Mouse (Mus musculus): ENCODE data around the gene Zfp638. TPM values are rescaled to one million over a fixed set of nuclear protein-coding genes. Genes with fewer than 3 reads are reported as not detected.
A peak's percentile ranks its signal among the peaks of the same experiment; 100 is the strongest.
"Not testable (repeated sequence)": the region's sequence is repeated elsewhere in the genome, so short reads cannot be mapped to it uniquely, and the experiment has no call there.

Gene Zfp638
- total RNA-seq, 2 experiments from 2014 or later, result 139 to 188 TPM

DNA sequence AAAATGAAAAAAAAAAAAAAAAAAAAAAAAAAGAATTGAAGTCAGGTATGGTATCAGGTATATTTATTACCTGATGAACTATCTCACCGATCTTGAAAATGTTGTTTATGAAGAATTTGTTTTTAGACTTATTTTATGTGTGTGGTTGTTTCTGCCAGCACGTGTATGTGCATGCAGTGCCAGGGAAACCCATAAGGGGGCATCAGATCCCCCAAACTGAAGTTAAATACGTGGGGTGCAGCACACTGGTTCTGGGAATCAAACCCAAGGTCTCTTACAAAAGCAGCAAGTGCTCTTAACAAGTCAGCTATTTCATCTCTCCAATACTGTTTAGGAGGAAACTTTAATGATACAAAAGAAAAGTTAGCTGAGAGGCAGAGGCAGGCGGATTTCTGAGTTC lies 137.4 kb downstream of the Zfp638 start:
- ATAC-seq (replicated peaks; ENCODE audit: low FRiP score, low TSS enrichment, poor library complexity, severe bottlenecking), result no peak

DNA sequence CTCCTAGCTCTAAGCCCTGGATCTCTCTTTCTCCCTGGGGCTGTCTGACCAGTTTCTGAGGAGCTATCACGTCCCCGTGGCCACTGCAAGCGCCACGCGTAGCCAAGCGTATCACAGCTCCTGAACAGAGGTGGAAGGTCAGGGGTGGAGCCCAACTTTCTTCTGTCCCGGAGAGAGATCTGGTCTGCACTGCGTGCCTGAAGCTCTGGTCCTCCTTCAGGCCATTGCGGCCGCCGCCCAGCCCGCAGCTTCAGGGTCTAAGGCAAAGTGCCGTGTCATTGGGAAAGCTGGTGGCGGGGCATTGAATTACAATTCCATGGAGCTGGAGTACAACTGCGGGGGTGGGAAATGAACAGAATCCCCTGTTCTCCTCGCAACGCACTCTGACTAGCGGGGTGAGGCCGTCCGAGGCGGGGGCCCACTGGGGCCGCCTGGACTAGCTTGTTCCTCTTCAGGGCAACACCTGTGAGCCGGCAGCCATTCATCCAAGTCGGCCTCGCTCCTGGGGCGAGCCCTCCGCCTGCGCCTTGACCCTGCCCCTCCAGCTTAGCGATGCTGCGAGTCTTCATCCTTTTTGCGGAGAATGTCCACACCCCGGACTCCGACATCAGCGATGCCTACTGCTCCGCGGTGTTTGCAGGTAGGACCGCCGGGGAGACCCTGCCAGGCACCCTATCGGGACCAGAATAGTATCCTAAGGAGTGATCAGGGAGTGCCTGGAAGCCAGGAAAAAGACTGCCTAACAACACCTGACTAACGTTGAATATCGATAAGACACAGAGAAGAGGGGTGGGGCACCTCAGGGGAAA lies 141.7 kb downstream of the Zfp638 start, which contains the start of gene Dysf:
Gene Dysf, plus strand, starts transcription at position 228 of the 809 bp plus-strand sequence.
- 0 out of 2 replicates have a peak, but pooled peaks have one; percentile 18 for ATAC-seq (replicated peaks; ENCODE audit: low FRiP score, low TSS enrichment, poor library complexity, severe bottlenecking)

DNA sequence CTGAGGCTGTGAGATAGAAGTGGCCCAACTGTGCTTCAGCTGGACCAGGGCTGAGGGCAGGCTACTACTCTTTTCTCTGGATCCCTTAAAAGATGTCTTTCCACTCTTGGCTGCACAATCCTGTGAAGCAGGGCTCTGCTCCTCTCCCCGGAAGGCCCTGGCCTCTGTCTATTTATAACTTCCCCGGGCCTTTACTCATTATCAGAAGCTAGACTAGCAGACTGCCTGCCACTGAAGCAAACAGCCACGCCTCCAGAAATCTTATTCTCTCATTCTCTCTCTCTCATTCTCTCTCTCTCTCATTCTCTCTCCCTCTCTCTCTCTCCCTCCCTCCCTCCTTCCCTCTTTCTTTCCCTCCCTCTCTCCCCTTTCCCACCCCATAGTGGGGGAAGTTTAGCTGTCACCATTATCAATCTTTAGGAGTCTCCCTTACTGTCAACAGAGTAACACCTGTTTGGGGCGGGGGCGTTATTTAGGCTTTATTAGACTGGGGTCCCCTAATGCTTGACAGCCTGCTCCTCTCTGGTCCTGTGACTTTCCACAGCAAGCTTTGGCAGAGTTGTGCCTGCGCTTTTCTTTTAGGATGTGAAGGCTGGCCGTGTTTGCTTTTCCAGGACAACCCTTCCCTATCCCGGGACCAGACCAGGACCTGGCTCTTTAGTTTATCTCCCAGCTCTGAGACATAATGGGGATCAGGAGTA lies 142.4 kb downstream of the Zfp638 start:
- no peak for ATAC-seq (replicated peaks; ENCODE audit: low FRiP score, low TSS enrichment, poor library complexity, severe bottlenecking)

DNA sequence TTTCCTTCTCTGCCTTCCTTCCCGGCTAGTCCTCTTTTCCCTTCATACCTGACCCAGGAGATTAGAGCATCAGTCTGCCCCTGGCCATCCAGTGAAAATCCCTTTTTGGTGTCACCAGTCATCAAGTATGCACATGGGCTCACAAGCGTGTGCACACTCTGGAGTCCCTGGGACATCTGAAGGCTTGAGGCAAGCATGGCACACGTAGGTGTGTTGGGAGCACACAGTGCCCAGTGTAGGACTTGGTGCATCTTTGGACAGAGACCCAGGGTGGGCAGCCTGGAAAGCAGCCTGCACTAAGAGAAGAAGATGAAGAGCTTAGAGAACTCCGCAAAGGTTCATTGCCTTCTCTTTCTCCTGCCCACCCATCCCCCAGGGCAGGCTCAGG lies 143.0 kb downstream of the Zfp638 start:
- ATAC-seq (replicated peaks; ENCODE audit: low FRiP score, low TSS enrichment, poor library complexity, severe bottlenecking), result no peak

DNA sequence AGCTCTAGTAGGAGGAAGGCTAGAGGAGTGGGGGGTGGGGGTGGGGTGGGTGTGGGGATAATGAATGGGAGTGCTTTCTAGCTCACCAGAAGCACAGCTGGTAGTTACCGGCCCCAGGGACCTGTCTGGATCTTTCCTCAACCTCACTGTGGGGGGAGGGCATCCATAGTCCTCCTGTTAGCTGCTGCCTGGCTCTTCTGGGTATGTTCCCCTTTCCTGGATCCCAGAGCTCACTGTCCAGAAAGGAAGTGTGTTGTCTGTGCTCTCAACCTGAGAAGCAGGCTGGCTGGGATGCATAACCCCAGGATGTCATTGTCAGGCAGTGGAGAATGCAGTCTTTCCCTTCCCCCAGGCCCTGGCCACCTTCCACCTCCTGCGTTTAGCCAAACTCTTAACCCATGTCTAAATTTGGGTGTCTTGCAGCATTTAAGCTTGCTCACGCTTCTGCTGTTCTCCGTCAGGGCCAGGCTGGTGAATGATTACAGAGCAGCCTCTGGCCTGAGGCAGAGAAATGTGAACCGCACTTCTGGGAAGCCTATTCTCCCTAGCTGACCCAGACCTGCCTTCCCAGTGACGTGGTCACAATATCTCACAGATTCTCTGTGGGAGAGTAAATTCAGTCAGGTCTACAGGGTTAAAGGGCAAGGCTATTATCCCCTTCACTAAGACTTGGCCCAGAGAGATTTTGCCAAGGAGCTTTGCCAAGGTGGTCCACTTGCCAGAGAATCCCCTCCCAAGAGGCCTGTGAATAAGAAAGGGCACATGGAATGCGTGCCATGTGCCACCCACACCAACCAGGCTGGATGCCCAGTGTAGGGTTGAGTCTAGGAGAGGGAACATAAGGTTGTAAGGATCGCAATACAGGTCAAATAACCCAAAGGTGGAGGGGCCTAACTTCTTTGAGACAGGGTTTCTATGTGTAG lies 143.7 kb downstream of the Zfp638 start:
- ATAC-seq (replicated peaks; ENCODE audit: low FRiP score, low TSS enrichment, poor library complexity, severe bottlenecking), result no peak

DNA sequence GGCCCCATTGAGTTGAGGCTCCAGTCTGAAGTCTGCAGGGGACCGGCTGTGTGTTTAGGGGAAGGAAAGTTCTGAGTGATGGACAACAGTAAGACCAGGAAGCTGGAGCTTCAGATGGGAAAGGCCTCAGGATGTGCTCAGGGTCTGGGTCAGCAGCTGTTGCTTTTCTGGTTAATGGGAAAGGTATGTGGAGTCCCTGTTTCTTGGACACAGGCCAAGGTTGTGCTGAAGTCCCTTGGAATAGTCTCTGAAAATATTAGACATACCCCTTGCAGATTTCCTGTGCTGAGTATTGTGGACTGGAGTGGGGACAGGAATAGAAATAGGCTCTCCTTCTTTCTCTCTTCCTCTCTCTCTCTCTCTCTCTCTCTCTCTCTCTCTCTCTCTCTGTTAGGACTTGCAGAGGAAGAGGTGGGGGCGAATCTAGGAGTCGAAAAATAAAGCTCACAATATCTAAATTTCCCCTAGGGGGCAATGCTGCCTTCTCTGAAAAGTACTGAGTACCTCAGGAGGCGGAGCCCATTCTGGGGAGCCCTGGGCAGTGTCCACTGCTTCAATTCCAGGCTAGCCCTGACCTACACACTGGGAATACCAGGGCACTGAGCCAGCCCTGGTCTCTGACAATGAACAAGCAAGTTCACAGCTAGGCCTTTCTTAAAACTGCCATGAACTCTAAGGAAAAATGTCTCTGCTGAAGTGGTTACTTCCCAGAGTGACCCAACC lies 148.2 kb downstream of the Zfp638 start:
- ATAC-seq (replicated peaks; ENCODE audit: low FRiP score, low TSS enrichment, poor library complexity, severe bottlenecking), result not testable (repeated sequence)

DNA sequence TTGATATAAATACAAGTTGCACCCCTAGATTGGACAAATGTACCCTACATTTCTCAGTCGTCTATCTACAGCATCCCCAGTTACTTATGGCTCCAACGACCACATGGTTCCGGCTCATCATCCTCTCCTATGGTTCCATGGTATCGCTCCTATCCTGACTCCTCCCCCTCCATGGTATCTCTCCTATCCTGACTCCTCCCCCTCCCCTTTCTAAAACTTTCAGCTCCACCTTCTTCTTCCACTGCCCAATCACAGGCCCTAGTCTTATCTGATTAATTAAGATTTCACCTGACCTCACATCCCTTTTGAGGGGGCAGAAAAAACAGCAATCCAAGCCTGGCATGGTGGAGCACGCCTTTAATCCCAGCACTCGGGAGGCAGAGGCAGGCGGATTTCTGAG lies 149.9 kb downstream of the Zfp638 start:
- ATAC-seq (replicated peaks; ENCODE audit: low FRiP score, low TSS enrichment, poor library complexity, severe bottlenecking), result no peak

DNA sequence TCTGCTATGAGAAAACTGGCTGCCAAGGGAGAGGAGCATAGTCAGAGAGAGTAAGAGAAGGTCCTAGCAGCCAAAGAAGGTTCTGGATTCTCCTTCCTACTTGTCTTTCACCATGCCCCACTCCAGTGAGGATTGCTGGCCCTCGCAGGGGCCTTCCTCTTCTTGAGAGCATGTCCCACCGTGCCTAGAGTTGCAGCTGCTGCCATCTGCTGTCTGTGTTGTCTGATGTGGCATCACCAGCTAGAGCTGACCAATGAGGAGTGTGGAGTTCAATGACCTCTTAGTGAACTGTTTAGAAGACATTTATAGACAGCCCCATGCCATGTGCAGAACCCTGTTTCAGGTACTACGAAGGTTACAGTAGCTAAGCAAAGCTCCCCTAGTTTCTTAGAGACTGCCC lies 150.5 kb downstream of the Zfp638 start:
- no peak for ATAC-seq (replicated peaks; ENCODE audit: low FRiP score, low TSS enrichment, poor library complexity, severe bottlenecking)

DNA sequence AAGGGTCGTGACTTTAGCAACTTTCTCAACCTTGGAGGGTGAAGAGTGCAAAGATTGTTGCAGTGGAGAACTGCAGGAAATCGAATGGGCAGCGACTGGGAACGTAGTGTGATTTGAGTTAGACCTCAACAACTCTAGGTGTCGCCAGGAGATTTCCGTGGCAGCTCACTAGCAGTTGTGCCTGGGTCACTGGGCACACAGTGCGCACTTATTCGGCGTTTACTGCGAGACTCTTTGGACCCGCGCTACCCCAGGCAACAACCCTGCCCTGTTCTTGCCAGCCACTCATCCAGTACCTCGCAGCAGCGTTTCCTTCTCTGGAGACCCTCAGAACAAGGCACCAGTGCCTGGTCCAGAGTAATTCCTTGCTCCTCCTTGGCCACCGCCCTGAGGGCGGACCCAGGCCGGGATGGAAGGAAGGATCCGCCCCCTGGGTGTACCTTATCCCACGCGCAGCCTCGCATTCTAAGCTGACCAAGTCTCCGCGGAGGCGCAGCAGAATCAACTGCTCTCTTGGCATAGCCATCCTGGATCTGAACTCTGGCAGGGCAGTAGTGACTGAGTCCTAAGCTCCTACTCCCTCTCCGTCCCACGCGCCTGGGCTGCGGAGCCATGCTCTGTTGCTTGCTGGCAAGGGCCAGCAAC lies 152.1 kb downstream of the Zfp638 start:
- ATAC-seq (replicated peaks; ENCODE audit: low FRiP score, low TSS enrichment, poor library complexity, severe bottlenecking), result no peak

DNA sequence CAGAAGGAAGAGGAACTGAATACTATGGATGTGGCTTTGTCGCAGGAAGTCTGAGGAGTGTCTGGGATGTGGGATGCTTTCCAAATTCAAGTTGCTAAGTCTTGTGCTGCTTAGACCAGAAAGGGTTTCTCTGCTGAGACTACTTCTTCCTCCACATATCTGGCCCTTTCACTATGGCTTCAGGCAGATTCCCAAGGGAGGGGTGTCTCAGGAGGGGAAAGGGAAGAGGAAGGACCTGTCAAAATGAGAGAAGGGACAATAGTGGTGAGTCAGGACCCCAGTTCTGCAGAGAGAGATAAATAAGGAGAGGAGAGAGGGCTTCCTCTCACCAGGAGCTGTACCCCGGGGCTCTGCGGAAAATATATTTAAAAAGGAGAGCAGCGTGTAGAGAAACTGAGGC lies 153.1 kb downstream of the Zfp638 start:
- no peak for ATAC-seq (replicated peaks; ENCODE audit: low FRiP score, low TSS enrichment, poor library complexity, severe bottlenecking)

DNA sequence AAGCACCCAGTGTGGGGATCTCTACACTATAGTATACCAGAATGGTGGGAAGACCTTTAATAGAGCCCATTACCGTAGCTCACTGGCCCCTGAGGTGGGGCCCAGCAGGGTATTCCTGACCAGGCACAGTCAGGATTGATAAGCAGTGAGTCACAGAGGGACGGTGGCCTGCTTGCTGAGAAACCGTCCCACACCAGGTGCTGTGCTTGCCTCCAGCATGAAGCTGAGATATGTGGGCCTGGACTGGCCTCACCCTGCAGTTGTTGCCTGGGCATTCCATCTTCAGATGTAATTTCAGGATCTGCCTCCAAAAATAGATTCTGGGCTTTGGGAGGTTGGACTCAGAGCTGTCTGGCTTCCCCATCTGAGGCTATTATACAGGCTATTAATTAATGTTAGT lies 155.1 kb downstream of the Zfp638 start:
- ATAC-seq (replicated peaks; ENCODE audit: low FRiP score, low TSS enrichment, poor library complexity, severe bottlenecking), result no peak

DNA sequence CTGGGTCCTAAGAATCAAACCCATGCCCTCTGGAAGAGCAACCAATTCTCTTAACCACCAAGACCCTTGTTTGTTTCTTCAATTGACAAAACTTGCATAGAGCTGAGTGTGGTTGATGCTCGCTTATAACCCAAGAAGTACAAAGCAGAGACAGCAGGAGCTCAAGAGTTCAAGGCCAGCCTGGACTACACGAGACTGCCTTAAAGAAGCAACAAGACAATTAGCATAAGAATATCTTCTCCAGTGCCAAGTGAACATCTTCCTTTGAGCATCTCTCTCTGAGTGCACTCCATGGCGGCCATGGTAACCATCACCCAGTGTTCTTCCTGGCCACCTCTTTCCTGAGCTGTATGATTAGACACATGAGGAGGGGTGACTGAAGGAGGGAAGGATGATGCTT lies 158.7 kb downstream of the Zfp638 start:
- no peak for ATAC-seq (replicated peaks; ENCODE audit: low FRiP score, low TSS enrichment, poor library complexity, severe bottlenecking)

DNA sequence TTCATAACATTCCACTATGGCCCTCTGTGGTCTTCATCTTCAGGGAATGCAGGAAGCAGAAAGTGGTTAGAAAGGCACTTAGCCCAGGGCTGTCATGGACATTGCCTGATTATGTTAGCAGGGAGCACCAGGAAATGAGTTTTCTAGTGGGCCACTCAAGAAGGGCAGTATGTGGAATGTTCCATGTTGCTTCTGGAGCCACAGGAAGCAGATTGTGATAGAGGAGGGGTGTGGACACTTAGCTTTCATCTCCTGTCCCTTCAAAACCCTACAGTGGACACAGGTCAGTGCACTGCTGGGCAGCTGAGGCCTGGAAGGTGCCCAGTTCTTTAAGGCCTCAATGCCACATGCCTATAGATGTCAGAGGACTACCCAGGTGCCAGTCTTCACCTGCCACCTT lies 161.9 kb downstream of the Zfp638 start:
- no peak for ATAC-seq (replicated peaks; ENCODE audit: low FRiP score, low TSS enrichment, poor library complexity, severe bottlenecking)

DNA sequence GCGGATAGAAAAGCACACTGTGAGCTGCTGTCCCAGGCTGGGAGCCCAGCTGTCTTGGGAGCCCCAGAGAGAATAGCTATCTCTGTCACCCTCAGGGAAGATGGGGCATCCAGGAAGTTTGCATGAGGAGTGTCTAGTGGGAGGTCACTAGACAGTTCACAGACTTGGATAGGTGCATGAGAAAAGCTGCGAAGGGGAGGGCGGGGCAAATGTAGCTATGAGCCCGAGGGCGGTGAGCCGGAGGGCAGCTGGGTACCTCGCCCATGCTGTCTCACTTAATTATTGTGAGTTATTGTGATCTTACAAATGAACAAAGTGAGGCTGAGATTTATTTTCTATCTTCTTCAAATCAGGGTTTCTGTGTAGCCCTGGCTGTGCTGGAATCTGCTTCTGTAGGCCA lies 162.9 kb downstream of the Zfp638 start:
- ATAC-seq (replicated peaks; ENCODE audit: low FRiP score, low TSS enrichment, poor library complexity, severe bottlenecking), result no peak

DNA sequence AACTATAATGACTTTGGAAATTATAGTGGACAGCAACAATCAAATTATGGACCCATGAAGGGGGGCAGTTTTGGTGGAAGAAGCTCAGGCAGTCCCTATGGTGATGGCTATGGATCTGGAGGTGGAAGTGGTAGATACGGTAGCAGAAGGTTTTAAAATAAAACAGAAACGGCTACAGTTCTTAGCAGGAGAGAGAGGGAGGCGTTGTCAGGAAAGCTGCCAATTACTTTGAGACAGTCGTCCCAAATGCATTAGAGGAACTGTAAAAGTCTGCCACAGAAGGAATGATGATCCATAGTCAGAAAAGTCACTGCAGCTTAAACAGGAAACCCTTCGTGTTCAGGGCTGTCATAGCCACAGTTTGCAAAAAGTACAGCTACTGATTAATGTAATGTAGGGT lies 165.6 kb downstream of the Zfp638 start:
- ATAC-seq (replicated peaks; ENCODE audit: low FRiP score, low TSS enrichment, poor library complexity, severe bottlenecking), result not testable (repeated sequence)
